Mouse (Mus musculus) heart, postnatal 14 days (tissue): ENCODE measurements around the gene Prss42. TPM values are rescaled to one million over a fixed set of nuclear protein-coding genes. Genes with fewer than 3 reads are reported as not detected.

Experiments
- DNase-seq, 2 experiments: peaks; one replicate each; pipeline ENCODE4 v3.0.0; 2021 to 2022
- intact Hi-C: fragments of 180-260 bp; cut with DNase I; formaldehyde crosslinking; loops from one replicate; pipeline ENCODE4 v1.15.1; 2025
- long read RNA-seq, 2 experiments: library from polyadenylated mRNA; stranded (forward); transcript quantifications; one replicate each; pipeline ENCODE4 v2.0.0; 2021
- total RNA-seq, 2 experiments: library from RNA; stranded (reverse); gene quantifications; 2 replicates each; pipeline ENCODE4 v1.2.3; 2021

The Prss42 gene
- total RNA-seq, result not detected
- long read RNA-seq, experiment 1, result 0 reads
- long read RNA-seq, experiment 2, result 0 reads

GRCm38 (mm10) chr9:110797866-110798265 is at the start of gene Prss42:
TSS of gene Prss42 (plus strand) at chr9:110798166.
- no peak for DNase-seq
- intact Hi-C loops, result no loop called here

GRCm38 (mm10) chr9:110748451-110748850 is 49.5 kb upstream of the Prss42 start:
- intact Hi-C loops, result no loop called here
- DNase-seq, result no peak

GRCm38 (mm10) chr9:110750404-110751187 is 47.4 kb upstream of the Prss42 start:
- intact Hi-C loops, result no loop called here
- no peak for DNase-seq

- intact Hi-C loops, result no loop called here
- no peak for DNase-seq
These were observed 46.6 kb upstream of the Prss42 start for GRCm38 (mm10) chr9:110751412-110751811.

GRCm38 (mm10) chr9:110752917-110753435 is 45.0 kb upstream of the Prss42 start:
- intact Hi-C loops, result no loop called here
- DNase-seq, result no peak

- DNase-seq, result no peak
- intact Hi-C loops, result no loop called here
These were observed 44.2 kb upstream of the Prss42 start for GRCm38 (mm10) chr9:110753773-110754172.

- intact Hi-C loops, result loop anchor here (2.0 kb wide), 2 partner anchors 23 to 35 kb away; no protein-coding TSS in a partner anchor
- no peak for DNase-seq
These were observed 40.1 kb upstream of the Prss42 start for GRCm38 (mm10) chr9:110757816-110758215.

- peak; percentile 88 to 94 for DNase-seq
- intact Hi-C loops, result loop anchor here (2.0 kb wide), 2 partner anchors 22 to 36 kb away; no protein-coding TSS in a partner anchor
These were observed 39.4 kb upstream of the Prss42 start for GRCm38 (mm10) chr9:110758605-110759004.

- intact Hi-C loops, result loop anchor here (2.0 kb wide), 2 partner anchors 22 to 36 kb away; no protein-coding TSS in a partner anchor
- peak; percentile 76 to 82 for DNase-seq
These were observed 38.7 kb upstream of the Prss42 start for GRCm38 (mm10) chr9:110759265-110759664.

GRCm38 (mm10) chr9:110760886-110761285 is 37.1 kb upstream of the Prss42 start:
- intact Hi-C loops, result loop anchor here (2.0 kb wide), 1 partner anchor 30 kb away; no protein-coding TSS in a partner anchor
- no peak for DNase-seq

GRCm38 (mm10) chr9:110762763-110763162 is 35.2 kb upstream of the Prss42 start:
- intact Hi-C loops, result no loop called here
- no peak for DNase-seq

- intact Hi-C loops, result no loop called here
- DNase-seq, result peak; percentile 69 to 77
These were observed 34.6 kb upstream of the Prss42 start for GRCm38 (mm10) chr9:110763405-110763804.

- intact Hi-C loops, result no loop called here
- no peak for DNase-seq
These were observed 25.6 kb upstream of the Prss42 start for GRCm38 (mm10) chr9:110772336-110772735.

- peak in 1 of 2 experiments; percentile 60 for DNase-seq
- intact Hi-C loops, result loop anchor here (5.0 kb wide), 1 partner anchor 42 kb away; no protein-coding TSS in a partner anchor
These were observed 23.3 kb upstream of the Prss42 start for GRCm38 (mm10) chr9:110774403-110775268.

GRCm38 (mm10) chr9:110775269-110776022 is 22.5 kb upstream of the Prss42 start:
- intact Hi-C loops, result loop anchor here (5.0 kb wide), 1 partner anchor 43 kb away; no protein-coding TSS in a partner anchor
- DNase-seq, result no peak

- intact Hi-C loops, result loop anchor here (5.0 kb wide), 1 partner anchor 46 kb away; no protein-coding TSS in a partner anchor
- DNase-seq, result no peak
These were observed 19.9 kb upstream of the Prss42 start for GRCm38 (mm10) chr9:110778100-110778499.

GRCm38 (mm10) chr9:110778559-110778958 is 19.4 kb upstream of the Prss42 start:
- no peak for DNase-seq
- intact Hi-C loops, result loop anchor here (5.0 kb wide), 1 partner anchor 46 kb away; no protein-coding TSS in a partner anchor

GRCm38 (mm10) chr9:110779242-110779913 is 18.6 kb upstream of the Prss42 start:
- no peak for DNase-seq
- intact Hi-C loops, result loop anchor here (5.0 kb wide), 1 partner anchor 47 kb away; no protein-coding TSS in a partner anchor

GRCm38 (mm10) chr9:110781256-110781721 is 16.7 kb upstream of the Prss42 start:
- intact Hi-C loops, result loop anchor here (1.0 to 10.0 kb wide), 8 partner anchors 22 to 370 kb away; partner anchors contain the start of gene Lrrc2
- peak; percentile 98 to 99 for DNase-seq
